Mouse (Mus musculus) left cerebral cortex, postnatal 10 days (tissue): ENCODE measurements at regions not wholly inside any gene's neighbourhood (a gene's known extent, or its start where the extent isn't known, plus 50 kb on each side); places are given as distances from the start of the nearest gene placed in this dataset.

Source experiments
- DNase-seq, 2 experiments: peaks; one replicate each; pipeline ENCODE4 v3.0.0; 2021 to 2022; ENCODE audit warnings: low spot score in 2 of 2, mixed read lengths in 1 of 2; ENCODE audit errors: extremely low spot score in 1 of 2
- intact Hi-C: fragments of 180-260 bp; cut with DNase I; formaldehyde crosslinking; loops from one replicate; pipeline ENCODE4 v1.15.1; 2025

DNA sequence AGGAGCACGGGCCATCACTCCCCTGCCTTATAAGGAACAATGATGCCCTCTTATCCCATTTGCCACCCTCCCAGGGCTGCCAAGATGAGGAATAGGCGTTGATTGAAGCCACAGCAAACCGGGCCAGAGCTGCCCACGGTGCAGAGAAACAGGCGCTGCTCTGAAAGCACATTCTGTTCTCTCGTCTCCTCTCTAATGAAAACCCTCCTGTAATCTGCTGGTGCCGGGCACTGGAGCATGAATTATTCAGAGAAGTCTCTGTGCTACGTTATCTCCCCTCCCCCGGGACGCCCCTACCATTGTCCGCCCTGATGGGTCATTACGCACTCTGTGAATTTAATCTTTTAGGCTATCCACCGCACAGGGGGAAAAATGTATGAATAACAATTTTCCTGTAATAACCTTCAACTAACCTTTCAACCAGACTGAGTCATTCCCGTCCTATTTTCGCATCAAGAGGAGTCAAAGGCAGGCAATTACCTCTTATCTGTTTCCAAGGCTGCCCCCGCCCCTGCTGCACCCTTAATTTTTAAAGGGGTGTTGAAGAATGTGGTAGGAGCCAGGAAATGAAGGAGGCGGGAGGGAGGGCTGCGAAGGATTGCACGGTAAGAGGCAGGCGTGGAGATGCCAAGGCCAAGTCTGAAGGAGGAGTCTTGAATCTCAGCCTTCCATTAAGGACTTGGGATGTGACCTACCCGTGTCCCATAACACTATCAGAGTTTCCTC is 201.6 kb downstream of the Tle3 start:
- intact Hi-C loops, result no loop called here
- DNase-seq, result peak; percentile 57 to 72

DNA sequence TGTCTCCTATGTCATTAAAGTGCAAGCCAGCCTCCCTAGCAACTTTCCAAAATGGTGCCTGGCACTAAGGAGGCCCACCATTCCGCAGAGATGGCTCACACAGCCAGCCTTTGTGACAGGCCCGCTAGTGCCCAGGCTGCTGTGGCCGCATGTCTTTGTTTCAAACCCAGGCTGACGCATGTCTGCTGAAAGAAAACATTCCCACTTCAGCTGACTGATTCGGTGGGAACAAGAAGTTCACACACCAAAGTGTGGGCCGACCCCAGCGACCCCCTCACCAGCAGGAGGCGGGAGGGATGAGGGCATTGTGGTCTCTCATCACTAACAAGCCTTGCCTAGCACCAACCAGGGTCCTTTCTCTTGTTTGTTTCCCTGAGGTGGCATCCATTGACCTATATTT is 190.9 kb downstream of the Tle3 start:
- intact Hi-C loops, result no loop called here
- DNase-seq, result no peak

- intact Hi-C loops, result no loop called here
- no peak for DNase-seq
Measured at GRCm38 (mm10) chr9:61561551-61561950, 189.4 kb downstream of the Tle3 start.

- intact Hi-C loops, result no loop called here
Measured at GRCm38 (mm10) chr9:61558621-61559020, 186.5 kb downstream of the Tle3 start.

GRCm38 (mm10) chr9:61557025-61557424 is 184.9 kb downstream of the Tle3 start:
- intact Hi-C loops, result no loop called here
- peak in 1 of 2 experiments; percentile 56 for DNase-seq

More at GRCm38 (mm10) chr9:61558621-61559020, 186.5 kb downstream of the Tle3 start:
- peak; percentile 35 to 65 for DNase-seq

GRCm38 (mm10) chr9:61555173-61555572 is 183.0 kb downstream of the Tle3 start:
- intact Hi-C loops, result no loop called here
- DNase-seq, result peak in 1 of 2 experiments; percentile 62

- intact Hi-C loops, result no loop called here
- DNase-seq, result no peak
Measured at GRCm38 (mm10) chr9:61554611-61555010, 182.4 kb downstream of the Tle3 start.

DNA sequence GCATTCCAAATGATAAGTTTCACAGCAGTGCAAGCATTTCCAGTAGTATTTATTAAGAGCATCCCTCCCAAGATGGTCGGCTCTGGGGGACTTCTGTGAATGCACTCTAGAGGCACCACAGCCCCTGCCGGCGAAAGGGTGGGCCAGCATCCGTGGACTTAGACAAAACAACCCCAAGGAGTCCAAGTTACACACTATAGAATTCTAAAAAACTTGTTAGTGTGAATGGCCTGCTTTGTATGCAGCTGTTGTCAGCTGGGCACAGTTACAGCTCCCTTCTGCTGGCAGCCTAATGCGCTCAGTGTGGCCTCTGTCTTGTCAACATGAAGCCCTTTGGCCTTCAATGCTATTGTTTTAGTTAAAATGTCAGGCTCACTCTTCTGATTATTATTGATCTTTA is 181.5 kb downstream of the Tle3 start:
- intact Hi-C loops, result no loop called here
- no peak for DNase-seq

- no peak for DNase-seq
- intact Hi-C loops, result no loop called here
Measured at GRCm38 (mm10) chr9:61551361-61551760, 179.2 kb downstream of the Tle3 start.

DNA sequence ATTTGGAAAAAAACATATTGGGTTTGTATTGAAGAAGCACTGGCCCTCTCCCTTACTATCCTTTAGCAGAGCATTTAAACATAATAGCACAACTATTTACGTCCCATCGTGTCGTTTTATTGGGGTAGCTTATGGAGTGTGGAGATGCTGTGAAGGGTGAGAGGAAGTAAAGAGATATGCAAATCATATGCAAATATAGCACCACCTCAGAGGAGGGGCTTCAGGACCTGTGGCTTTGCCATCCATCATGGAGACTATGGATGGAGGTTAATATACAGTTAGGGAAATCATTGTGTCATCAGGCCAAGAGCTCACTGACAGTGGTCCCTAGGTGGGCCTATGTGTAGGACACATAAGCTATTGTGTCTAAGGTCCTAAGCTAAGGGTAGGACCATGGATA is 178.2 kb downstream of the Tle3 start:
- DNase-seq, result no peak
- intact Hi-C loops, result no loop called here

- peak in 1 of 2 experiments; percentile 36 for DNase-seq
- intact Hi-C loops, result no loop called here
Measured at GRCm38 (mm10) chr9:61549692-61550241, 177.6 kb downstream of the Tle3 start.

- DNase-seq, result no peak
- intact Hi-C loops, result no loop called here
Measured at GRCm38 (mm10) chr9:61537316-61538189, 165.4 kb downstream of the Tle3 start.

DNA sequence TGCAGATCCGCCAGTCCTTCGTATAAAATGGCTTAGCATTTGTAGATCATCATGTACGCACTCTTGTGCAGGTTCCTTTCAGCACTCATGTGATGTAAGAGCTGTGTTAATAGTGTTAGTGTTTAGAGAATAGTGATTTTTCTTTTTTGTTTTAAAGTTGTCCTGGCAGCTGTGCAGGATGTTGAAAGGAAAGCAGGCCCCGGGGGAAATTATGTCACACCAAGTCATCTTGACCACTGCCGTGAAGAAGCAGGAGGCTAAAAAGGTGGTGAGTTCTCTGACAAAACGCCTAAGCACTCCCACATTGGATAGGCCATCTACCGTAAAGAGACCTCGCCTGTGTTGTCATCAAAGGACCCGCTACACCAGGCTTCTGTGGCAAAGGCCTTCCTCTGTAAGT is 161.1 kb downstream of the Tle3 start:
- DNase-seq, result no peak
- intact Hi-C loops, result no loop called here

- intact Hi-C loops, result no loop called here
- DNase-seq, result peak in 1 of 2 experiments; percentile 50
Measured at GRCm38 (mm10) chr9:61530263-61531045, 158.3 kb downstream of the Tle3 start.

DNA sequence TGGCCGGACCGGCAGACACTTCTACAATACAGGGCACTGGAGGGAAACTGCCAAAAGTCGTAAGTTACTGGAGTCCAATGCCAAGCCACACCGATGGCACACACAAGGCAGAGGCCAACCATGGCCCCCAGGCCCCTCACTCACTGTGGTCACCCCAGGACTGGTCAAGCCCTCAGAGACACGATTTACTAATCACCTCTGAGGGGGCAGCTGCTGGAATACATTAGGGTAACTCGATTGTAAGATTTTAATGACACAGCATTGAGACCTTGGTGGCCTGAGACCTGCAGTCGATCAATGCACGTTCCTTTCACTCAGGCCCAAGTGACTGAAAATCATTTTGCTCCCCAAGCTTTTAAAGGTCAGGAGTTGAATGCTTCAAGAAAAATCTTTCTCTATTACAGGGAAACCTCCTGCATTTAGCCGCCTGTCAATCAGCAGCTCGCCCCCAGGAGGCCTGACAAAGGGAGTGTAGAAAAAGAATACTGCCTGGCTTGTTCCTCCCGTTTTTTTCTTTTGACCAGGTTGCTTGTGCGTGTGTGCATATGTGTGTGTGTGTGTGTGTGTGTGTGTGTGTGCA is 156.2 kb downstream of the Tle3 start:
- intact Hi-C loops, result no loop called here
- no peak for DNase-seq

DNA sequence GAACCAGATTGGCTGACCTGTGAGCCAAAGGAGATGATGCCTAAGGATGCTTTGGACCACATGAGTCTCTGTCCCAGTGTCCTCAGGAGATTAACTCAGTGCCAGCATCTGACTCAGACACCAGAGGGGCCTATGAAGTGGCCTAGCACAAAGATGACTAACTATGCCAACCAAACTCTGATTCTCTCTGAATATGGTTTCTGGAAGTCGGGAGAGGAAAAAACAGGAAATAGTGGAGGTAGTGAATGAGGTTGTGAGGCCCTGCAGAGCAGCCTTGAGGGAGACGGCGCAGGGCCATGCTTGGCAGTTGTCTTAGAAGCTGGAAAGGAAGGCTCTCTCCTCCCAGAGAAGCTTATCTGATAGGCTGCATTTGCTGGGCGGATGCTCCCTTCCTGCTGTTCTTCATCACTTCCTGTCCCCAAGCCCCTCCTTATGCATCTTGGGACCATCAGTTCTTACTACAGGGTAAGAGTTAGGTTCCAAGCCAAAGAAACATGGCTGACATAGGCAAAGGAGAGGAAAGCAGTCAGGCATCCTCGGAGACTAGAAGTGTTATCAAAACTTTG is 155.4 kb downstream of the Tle3 start:
- intact Hi-C loops, result no loop called here
- no peak for DNase-seq

DNA sequence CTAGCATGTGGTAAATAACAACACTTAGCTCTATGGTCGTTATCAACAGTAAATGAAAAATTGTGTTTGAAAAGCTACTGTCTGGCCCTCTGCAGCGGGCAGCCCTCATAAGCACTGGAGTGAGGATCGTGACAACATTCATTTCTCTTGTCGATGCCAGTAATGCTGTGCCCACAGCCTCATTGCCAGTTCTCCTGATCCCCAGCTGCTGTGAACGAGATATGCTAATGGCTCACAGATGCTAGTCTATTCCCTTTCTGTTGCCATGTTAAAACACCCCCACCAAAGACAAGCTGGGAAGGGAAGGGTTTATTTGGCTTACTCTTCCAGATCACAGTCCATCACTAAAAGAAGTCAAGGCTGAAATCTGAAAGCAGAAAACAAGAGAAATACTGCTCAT is 148.0 kb downstream of the Tle3 start:
- DNase-seq, result no peak
- intact Hi-C loops, result no loop called here

DNA sequence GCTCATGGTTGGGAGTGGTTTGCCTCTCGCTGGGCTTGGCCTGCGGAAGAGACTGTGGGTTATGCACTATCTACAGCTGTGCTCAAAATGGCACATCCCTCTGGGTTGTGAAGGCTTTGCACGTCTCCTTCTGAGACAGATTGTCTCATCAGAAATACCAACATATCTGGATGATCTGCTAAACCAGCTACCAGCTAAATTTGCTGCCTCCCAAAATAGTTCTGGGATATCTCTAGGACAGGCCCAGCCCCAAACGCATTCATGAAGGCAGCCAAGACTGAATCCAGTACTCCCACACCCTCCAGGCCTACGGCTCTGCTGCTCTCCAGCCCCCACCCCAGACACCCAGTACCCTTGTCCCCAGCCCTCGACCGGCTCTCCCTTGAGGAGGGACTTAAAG is 145.7 kb downstream of the Tle3 start:
- peak; percentile 47 to 58 for DNase-seq
- intact Hi-C loops, result loop anchor here (10.0 kb wide), 1 partner anchor 143 kb away; the partner anchor contains the start of gene Tle3
